Mouse (Mus musculus): ENCODE measurements around the gene Ubap2l.
A peak's percentile ranks its signal among the peaks of the same experiment; 100 is the strongest.

Gene Ubap2l

DNA sequence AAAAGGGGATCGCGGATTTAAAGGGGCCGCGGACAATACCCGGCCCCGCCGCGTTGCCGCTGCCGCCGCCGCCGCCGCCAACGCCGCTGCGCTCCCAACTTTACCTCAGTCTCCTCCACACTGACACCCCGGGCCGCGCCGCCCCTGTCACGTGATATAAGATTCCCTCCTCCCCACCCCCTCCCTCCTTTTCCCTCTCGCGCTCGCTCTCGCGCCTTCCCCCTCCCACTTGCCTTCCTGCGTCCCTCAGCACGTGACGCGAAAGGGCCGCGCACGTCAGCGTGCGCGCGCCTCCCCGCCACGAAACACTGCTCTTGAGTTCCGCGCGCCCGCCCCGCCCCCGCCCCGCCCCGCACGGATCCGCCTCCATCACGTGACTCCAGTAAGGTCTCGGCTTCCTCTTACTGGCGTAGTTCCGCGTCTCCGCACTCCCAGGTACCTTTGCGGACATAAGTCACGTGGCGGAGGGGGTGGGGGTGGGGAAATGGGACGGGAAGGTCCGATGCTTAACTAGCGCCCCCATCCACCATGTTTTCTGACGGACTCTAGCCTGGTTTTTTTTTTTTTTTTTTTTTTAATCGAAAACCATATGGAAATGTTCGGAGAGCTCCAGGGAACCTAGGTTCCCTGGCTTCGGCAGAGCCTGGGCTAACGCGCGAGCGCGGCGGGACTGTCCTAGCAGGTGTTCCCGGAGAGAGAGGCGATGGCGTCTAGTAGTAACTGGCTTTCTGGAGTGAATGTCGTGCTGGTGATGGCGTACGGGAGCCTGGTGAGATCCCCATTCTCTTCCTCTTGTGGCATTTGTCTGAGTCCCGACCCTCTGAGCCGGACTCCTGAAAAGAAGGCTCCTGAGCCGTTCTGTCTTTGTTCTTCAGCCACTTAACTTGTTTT, at the start of gene Ubap2l:
TSS of gene Ubap2l (minus strand) at position 278 of the 891 bp plus-strand sequence.
- peak; percentile 76 to 86 for DNase-seq (ENCODE audit: low spot score in 2 of 2)

DNA sequence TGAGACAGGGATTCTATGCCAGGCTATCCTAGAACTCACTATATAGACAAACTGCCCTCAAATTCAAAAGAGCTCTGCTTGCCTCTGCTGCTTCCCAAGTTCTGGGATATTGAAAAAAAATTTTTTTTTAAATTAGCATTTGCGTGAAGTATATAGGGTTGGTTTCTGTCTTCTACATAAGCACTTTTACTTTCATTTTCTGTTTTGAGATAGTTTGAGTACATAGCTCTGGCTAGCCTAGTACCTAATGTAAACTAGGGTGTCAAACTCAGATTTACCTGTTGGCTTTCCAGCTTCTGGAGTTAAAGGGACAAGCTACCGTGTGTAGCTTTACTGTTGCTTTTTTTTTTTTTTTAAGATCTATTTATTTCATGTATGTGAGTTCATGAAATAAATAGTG, 49.2 kb upstream of the Ubap2l start:
- no peak for DNase-seq (ENCODE audit: low spot score in 2 of 2)

DNA sequence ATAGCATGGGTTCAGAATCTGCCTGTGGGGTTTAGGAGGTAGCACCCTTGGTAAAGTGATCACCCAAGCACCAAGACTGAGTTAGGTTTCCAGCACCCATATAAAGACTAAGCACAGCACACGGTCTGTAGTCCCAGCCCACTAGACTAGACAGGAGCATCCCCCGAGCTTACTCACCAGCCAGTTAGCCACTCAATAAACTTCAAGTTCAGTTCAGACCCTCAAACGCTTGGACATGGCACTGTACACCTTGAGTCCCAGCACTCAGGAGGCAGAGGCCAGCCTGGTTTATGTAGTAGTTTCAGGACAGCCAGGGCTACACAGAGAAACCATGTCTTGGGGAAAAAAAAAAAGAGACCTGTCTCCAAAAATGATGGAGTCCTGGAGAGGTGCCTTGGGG, 48.6 kb upstream of the Ubap2l start:
- DNase-seq (ENCODE audit: low spot score in 2 of 2) = no peak

DNA sequence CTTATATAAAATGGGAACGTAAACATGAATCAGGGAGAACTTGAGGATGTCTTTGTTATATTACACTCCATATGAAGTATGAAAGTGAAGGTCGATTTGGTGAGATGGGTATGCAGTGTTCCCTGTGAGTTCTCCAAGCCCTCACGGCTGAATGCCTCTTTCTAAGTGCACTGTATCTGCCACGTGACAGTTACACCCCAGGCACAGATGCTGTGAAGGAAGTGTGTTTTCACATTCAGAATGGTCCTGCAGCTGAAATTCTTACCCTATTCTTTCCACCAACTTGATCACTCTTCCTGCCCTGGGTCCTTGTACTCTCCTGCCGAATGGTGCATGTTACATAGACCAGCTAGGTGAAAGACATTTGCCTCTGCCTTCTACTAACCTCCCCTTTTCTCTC, 45.5 kb upstream of the Ubap2l start:
- DNase-seq (ENCODE audit: low spot score in 2 of 2) = no peak

DNA sequence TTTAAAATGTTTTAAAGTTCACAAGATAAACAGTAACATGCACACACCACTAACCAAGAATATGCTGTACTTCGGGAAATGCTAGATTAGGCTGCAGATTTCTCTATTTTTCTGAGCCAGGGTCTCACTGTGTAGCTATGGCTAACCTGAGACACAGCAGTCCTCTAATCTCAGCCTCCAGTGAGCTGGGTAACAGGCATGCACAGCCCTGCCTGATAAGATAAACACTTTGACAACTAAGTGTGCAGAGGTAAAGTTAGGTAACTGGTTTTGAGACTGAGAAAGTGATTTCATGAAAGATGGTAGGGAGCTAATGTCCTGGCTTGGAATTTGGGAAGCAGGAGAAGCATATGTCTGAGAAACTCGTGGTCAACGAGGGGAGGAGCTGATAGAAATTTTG, 42.0 kb upstream of the Ubap2l start:
- no peak for DNase-seq (ENCODE audit: low spot score in 2 of 2)

DNA sequence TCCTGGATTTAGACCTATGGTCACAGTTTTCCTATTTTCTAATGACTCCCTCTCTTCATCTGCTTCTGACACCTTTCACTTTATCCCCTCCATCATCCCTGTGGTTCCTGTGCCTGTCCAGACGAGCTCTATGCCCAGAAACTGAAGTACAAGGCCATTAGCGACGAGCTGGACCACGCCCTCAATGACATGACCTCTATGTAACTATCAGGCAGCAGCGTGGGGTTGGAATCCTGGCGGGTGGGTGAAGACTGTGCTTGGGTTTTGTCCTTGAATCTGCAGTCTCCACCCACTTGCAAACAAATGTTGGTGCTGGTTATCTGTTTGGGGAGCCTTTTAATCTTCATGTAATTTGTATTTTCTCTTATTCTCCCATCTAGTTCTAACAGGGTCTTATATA, 38.5 kb upstream of the Ubap2l start:
- no peak for DNase-seq (ENCODE audit: low spot score in 2 of 2)

DNA sequence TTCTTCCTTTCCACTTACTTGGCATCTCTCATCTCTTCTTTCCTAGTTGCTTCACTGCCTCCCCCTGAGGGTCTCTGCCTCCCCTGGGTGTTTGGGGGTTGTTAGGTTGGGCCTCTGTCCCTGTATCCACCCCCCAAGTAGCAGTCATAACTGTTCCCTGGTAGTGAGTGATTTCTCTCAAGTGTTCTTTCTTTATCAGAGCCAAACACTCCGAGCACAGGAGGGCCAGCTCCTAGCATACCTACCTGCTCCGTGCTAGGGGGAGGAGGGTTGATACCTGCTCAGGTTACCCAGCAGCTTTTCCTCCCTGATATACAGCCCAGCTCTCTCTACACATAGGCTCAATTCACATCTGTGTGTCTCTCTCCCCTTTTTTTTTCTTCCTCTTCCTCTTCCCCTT, 36.2 kb upstream of the Ubap2l start:
- DNase-seq (ENCODE audit: low spot score in 2 of 2) = no peak

DNA sequence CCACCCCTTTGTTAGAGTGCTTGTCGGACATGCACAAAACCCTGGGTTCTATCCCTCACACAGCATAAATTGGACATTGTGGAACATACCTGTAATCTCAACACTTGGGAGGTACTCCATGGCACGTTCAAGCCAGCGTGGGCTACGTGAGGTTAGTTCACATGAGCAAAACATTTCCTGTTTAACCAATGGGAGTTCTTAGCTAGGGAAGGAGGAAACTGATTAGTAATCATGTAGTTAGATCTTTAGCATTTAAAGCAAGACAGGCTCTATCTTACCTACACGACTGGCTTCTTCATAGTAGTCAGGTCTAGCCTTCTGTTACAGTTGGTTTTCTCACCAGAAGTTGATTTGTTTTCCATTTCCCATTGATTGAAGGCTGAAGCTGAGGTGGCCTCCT, 33.6 kb upstream of the Ubap2l start:
- DNase-seq (ENCODE audit: low spot score in 2 of 2) = no peak

DNA sequence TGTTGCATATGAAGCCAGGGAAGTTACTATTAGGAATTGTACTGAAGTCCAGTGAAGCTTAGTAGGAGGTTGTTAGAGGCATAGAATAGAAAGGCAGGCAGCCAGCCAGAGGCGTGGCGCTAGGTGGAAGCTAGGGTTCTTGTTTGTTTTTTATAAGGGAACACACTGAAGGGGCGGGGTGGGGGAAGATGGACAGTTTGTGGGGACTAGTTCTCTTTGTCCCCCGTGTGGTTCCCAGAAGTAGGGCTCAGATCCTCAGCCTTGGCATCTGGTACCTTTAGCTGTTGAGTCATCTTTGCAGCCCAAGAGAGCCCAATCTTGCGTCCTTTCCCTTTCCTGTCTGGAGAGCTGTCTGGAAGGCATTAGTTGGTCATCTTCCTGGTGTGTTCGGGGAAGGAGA, 32.9 kb upstream of the Ubap2l start:
- no peak for DNase-seq (ENCODE audit: low spot score in 2 of 2)

DNA sequence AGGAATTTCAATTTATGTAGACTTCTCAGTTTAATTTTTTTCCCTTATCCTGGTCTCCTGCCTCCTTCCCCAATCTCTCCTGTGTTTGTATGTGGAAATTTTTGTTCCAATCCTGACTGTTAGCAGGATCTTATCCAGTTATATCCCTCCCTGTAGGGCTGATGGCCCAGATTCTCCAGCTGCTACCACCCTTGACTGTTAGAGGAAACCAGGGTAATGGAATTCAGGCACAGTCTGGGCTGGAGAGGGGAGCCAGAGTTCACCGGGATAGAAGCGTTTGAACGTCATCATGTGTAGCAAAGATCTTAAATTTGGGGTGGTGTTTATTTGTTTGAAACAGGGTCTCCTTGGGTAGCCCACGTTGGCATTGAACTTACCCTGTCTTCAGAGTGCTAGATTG, 32.4 kb upstream of the Ubap2l start:
- DNase-seq (ENCODE audit: low spot score in 2 of 2) = no peak

DNA sequence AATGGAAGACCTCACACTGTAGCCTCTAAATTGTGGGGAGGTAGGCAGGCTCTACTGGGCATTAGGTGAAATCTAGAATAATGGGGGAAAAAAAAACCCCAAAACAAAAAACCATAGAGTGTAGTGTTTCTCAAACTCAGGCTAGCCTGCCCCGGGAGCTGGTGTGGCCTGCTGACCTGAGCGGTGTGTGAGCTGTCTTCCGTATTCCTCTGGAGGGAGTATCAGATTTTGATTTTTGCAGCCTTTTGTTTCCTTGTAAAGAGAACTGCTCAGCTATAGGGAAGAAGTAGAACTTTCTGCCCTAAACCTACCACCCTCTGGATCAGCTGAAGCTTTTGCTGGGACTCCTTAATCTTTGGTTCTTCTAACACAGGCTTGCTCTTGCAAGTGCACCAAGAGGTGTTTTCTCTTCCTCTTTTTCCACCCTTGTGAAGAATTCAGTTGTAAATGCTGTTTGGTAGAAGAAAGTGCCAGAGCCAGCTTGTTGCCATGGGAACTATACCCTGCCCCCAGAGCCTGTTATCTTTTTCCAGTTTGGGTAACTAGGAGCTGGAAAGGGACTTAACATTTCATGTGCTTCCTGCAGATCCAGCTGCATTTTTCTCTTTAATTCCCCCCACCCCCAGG, 31.4 kb upstream of the Ubap2l start:
- DNase-seq (ENCODE audit: low spot score in 2 of 2) = no peak

DNA sequence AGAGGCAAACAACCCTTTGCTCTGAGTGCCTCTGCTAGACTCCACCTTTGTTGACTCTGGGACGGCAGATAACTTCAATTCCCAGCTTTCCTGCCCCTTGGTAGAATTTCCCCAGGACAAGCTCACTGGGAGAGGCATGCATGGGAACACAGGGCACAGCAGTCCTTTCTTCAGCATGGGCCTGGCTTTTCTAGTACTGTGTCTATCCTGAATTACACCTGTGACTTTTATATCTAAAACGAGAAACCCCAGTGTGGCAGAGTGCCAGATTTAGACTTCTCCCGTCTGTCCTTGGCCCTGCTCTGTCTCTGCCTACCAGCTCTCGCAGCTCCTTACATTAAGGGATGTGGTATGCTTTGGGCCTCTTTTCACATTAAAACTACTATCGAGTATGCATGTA, 30.6 kb upstream of the Ubap2l start:
- DNase-seq (ENCODE audit: low spot score in 2 of 2) = no peak

DNA sequence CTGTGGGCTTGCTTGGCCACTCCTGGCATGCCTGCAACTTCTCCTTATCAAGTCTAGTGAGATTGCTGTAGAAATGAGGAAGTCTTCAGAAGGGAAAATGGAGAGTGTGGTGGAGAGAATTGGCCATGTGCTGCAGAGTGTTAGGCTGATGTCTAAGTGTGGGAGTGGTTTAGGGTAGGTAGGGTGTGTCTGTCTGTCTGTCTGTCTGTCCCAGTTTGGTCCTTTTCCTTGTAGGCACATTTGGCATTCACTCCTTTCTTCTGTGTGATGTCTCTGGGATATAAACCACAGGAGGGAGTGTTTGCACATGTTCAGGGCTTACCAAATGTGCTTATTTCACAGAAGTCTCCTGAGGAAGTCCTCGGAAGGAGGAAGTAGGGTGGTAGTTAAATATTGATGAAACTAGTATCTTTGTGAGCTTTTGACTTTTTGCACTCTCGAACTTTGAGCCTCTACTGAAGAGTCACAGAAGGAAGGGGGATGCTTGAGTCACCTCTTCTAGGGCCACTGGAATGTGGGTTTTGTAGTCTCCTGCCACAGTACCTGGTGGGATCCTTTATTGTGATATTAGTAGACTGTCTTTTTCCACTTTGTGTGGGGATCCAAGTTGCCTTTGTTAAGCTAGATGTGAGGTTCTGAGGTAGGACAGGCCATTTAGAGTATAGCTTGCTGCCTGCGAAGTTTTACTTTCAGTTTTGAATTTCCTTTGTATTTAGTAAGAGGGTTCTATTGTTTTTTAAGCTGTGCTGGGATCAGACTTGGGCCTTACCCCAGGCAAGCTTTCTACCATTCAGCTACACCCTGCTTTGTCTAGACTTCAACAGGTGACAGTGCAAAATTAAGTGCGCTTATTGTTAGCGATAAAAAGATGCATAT, 29.2 kb upstream of the Ubap2l start:
- no peak for DNase-seq (ENCODE audit: low spot score in 2 of 2)

DNA sequence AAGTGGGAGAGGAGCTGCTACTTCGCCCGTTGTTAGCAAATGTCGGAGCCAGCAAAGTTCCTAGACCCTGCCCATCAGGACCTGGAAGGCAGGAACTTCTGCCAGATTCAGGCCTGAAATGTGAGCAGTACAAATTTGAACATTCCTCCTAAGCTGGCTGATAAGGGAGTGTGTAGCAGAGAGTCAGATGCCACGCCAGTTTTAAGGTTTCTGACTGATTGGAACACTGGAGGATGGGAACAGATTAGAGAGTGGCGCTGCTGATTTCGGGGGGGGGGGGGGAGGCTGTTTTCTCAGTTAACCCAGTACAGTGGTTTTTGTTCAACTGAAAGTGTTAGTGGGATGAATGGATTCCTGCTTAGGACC, 28.1 kb upstream of the Ubap2l start:
- DNase-seq (ENCODE audit: low spot score in 2 of 2) = no peak

DNA sequence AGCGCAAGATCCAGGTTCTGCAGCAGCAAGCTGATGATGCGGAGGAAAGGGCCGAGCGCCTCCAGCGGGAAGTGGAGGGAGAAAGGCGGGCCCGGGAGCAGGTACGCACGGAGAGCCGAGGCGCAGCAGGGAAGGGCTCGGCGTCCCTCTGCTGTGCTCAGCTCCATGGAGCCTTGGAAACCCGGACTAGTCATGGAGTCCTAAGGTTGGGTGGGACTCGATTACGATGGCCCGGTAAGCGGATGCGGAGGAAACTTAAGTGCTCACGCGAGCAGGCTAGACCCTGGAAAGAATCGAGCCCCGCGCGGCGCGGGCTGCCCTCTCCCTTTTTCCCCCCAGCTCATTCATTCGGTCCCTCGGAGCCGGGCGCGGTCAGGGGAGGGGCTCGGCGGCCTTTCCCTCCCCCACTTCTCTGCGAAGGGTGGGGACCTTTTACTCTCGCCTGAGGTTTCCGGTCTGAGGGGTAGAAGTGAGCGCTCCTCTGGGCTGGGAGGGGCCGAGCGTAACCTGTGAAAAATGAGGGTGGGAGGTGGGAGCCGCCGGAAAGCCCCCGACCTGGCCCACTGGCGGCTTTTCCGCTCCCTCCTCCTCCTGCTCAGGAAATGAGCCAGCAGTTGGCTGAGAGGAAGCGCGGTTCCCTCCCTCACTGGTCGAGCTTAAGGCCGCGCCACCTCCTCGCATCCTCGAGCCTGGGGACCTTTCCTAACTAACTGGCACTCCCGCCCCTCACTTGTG, 27.5 kb upstream of the Ubap2l start:
- peak; percentile 33 to 49 for DNase-seq (ENCODE audit: low spot score in 2 of 2)

DNA sequence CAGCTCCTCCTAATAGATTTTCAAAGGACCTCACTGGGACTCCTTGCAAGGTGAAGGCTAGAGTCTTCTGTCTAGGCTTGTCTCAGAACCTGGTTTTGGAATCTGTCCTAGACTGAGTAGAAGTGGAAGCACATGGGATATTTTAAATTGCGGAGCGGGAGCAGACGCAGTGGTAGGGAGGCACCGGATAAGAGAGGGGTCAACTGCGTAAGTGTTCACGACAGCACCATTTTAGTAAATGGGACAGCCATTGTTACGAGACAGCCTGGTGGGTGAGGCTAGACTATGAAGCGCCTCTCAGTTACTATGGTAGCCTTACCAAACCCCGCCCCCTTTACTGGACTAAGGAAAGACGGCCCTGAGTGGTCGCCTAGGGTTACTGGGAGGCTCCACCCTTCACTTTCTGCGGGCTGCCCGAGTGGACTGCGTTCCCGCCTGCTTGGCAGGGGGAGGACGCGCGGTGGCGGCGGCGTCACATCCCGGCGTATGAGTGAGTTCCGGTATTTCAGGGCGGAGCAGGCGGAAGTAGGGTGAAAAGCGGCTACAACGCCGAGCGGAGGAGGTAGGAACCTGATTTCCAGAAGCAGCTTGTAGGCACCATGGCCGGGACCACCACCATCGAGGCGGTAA, 26.8 kb upstream of the Ubap2l start:
- peak; percentile 77 to 79 for DNase-seq (ENCODE audit: low spot score in 2 of 2)

DNA sequence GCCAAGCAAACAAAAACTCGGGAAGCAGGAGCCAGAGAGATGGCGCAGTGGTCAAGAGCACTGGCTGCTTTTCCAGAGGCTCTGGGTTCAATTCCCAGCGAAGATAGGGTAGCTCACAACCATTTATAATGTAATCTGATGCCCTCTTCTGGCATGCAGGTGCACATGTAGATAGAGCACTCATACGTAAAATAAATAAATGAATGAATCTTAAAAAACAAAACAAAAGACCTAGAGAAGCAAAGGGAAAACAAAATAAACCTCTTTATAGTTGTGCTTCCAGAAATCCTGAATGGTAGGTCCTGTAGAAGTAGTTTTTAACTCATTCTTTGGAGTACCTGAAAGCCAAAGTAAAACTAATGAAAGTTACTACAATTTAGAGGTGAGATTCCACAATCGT, 25.8 kb upstream of the Ubap2l start:
- no peak for DNase-seq (ENCODE audit: low spot score in 2 of 2)

DNA sequence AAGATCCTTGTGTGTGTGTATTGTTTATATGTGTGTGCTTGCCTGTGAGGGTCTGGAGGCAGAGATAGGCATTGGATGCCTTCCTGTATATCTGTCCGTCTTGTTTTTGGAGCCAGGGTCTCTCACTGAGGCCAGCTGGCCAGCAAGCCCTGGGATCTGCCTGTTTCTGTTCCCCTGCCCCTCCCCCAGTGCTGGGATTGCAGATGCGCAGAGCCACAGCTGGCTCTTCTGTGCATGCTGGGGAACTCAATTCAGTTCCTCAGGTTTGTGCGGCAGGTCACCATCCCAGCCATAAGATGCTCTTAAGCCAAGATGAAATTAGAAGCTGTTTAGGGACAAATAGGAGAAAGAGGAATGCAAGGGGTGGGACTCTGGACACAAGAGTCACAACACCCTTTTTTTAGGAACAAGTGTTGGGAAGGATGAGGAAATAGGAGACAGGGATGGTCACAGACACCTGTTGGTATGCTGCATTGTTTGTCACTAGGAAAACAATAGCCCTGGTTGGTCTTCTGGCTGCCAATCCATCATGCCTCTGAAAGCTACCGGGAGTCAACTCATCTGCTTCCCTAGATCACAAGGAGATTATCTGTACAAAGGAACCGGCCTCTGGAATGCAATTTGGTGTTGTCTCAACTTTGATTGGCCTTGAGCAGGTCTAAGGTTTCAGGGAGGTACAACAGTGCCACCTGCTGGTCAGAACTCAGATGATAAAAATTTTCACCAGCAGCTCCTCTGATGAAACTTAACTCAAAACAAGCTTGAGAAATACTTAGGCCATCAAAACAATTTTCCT, 24.7 kb upstream of the Ubap2l start:
- peak; percentile 78 to 82 for DNase-seq (ENCODE audit: low spot score in 2 of 2)

DNA sequence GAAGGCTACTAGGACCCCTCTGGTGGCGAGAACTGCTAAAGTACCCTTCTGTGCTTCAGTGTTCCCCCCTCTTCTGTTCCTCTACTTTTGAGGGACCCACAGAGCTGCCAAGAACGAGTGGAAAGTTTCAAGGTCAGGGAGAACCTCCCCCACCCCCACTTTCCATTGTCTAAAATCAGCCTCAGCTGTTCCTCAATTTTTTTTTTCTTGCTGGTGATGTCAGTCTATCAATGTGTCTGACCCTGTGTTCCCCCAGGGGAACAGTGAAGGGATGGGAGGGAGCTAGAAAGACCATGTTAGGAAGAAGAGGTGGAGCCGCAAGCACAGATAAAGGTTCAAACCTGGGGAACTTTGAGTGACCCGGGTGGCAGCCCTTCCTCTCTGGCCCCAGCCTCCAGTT, 19.9 kb upstream of the Ubap2l start, which contains the start of gene Tpm3:
TSS of gene Tpm3 (plus strand) at position 356 of the 400 bp plus-strand sequence.
- no peak for DNase-seq (ENCODE audit: low spot score in 2 of 2)

DNA sequence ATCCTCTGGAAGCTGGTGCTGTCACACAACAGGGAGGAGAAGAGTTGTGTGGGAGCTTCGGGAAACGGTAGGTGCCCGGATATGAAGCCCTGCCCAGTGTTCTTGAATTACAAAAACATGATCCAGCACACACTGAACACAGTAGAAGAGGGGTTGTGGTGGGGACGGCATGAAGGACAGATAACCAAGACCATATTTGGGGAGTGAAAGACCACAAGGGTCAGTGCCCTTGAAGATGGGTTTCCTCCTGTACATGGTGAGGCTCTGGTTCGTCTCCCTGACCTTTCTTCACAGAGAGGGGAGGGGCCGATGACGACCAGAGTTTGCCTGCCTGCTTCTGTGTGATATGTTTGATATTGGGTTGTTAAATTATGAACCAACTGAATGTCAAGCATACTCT, 17.3 kb upstream of the Ubap2l start:
- DNase-seq (ENCODE audit: low spot score in 2 of 2) = no peak
